Mouse (Mus musculus) kidney, postnatal 0 days (tissue): ENCODE measurements at regions not wholly inside any gene's neighbourhood (a gene's known extent, or its start where the extent isn't known, plus 50 kb on each side); places are given as distances from the start of the nearest gene placed in this dataset.
A peak's percentile ranks its signal among the peaks of the same experiment; 100 is the strongest.

ENCODE experiments used
- ATAC-seq: fragments of 200-750 bp; cut with Nextera tagmentation; replicated peaks from 2 replicates; pipeline ENCODE4 v1.8.0; 2017; ENCODE audit warnings: low read depth, moderate number of reproducible peaks, moderate TSS enrichment, moderate library complexity; ENCODE audit not compliant: low FRiP score
- DNase-seq: peaks from one replicate; pipeline ENCODE4 v3.0.0-alpha.2; 2016; ENCODE audit warnings: low spot score
- H3K27ac ChIP-seq: fragments of 300-500 bp; sonication (generic); 2 replicates; pipeline ENCODE4 v1.5.1; 2014; ENCODE audit warnings: mild to moderate bottlenecking
- H3K27me3 ChIP-seq: fragments of 300-500 bp; sonication (generic); 2 replicates; pipeline ENCODE4 v1.6.1; 2014; ENCODE audit warnings: low read length, mixed read lengths; ENCODE audit not compliant: insufficient read depth
- H3K36me3 ChIP-seq: fragments of 300-500 bp; sonication (generic); 2 replicates; pipeline ENCODE4 v1.6.1; 2014; ENCODE audit warnings: low read length, mixed read lengths; ENCODE audit not compliant: insufficient read depth
- H3K4me1 ChIP-seq: fragments of 300-500 bp; sonication (generic); replicated peaks from 2 replicates; pipeline ENCODE4 v1.6.1; 2014; ENCODE audit warnings: antibody characterized with exemption, low read length, mixed read lengths; ENCODE audit not compliant: insufficient read depth
- H3K4me2 ChIP-seq: fragments of 300-500 bp; sonication (generic); 2 replicates; pipeline ENCODE4 v1.6.1; 2014; ENCODE audit warnings: mild to moderate bottlenecking, low read length, moderate library complexity, mixed read lengths
- H3K4me3 ChIP-seq: fragments of 300-500 bp; sonication (generic); replicated peaks from 2 replicates; pipeline ENCODE4 v1.5.1; 2014; ENCODE audit warnings: low read depth, low read length
- H3K9ac ChIP-seq: fragments of 300-500 bp; sonication (generic); 2 replicates; pipeline ENCODE4 v1.6.1; 2014; ENCODE audit warnings: low read depth, low read length
- H3K9me3 ChIP-seq: fragments of 300-500 bp; sonication (generic); replicated peaks from 2 replicates; pipeline ENCODE4 v1.6.1; 2016; ENCODE audit warnings: low read length, inconsistent platforms, mixed read lengths
- CTCF ChIP-seq: IDR thresholded peaks from 2 replicates; pipeline ENCODE4 v1.5.1; 2016; ENCODE audit warnings: antibody characterized with exemption, low read depth, mild to moderate bottlenecking, moderate library complexity
- WGBS: fragments of 180-500 bp; shearing (Covaris S2); extraction: QIAGEN DNeasy Blood & Tissue Kit; methylation state at CpG from one replicate; pipeline ENCODE4 v1.1.7; 2014; 5-methylcytosine and 5-hydroxymethylcytosine counted together

DNA sequence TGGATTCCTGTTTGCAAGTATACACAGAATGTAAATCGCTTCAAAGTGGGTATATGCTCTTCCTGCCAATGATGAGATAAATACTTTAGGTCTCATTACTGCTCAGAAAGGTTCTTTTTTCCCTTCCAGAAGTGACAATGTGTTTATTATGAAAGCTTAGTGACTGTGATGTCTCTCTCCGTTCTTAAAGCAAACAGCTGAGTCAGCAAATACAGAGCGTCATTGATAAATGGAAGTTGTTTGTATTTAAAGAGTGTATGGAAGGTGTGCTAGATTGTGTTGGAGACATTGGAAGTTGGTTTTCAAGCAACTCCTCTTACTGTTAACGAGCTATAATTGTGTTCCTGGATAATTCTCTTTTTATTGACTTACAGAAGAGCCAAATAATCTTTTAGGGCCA lies 408.0 kb downstream of the Prr30 start:
- Histone ChIP-seq H3K9me3 (no peaks in the 10 kb centered on the region), H3K4me2 (no peak overlapping the region), H3K4me1 (no peaks in the 10 kb centered on the region), H3K9ac (no peak overlapping the region), H3K27ac (no peak overlapping the region), H3K36me3 (no peaks in the 10 kb centered on the region), H3K27me3 (no peaks in the 10 kb centered on the region), H3K4me3 (no peak overlapping the region)
- DNase-seq (no peak), ATAC-seq (no peak)
- 75% methylated on average over 4 of the region's 4 CpGs for WGBS
- no peak for TF ChIP-seq CTCF

DNA sequence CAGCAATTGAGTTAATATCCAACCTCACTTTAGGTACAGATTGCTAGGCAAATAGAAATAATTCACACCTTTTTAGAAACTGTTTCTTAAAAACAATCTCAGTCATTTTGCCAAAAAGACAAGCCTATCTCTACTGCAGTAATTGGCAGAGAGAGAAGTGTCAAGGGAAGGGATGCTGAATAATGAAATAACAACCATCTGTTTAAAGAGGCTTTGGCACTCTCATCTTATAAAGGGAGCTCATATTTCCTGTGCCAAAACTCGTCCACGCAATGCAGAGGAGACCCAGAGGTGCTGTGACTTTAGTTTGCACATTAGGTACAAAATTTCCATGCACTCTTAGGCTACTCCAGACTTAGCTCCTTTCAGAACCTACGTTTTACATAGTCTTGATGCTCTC lies 418.2 kb downstream of the Prr30 start:
- TF ChIP-seq CTCF: no peak
- Histone ChIP-seq H3K36me3 (no peaks in the 10 kb centered on the region), H3K9me3 (no peaks in the 10 kb centered on the region), H3K27me3 (no peaks in the 10 kb centered on the region), H3K27ac (no peak overlapping the region), H3K4me3 (no peak overlapping the region), H3K4me1 (no peaks in the 10 kb centered on the region), H3K4me2 (no peak overlapping the region), H3K9ac (no peak overlapping the region)
- DNase-seq (no peak), ATAC-seq (no peak)
- WGBS: 71% methylated on average over 3 of the region's 3 CpGs

DNA sequence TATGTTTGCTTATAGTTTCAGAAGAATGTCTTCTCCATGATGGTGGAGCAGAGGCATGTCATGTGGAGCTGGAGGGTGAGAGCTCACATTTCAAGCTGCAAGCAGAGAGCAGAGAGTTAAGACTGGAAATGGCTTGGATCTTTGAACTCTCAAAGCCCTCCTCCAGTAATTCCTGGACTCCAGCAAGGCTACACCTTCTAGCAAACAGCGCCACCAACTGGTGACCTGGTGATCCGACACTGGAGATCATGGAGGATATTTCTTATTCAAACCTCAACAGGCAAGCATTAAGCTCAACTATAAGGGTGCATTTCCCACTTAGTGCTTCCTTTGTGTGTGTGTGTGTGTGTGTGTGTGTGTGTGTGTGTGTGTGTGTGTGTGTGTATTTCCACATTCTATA lies 446.2 kb downstream of the Prr30 start:
- H3K9ac ChIP-seq: no peak overlapping the region
- no peak overlapping the region for H3K4me3 ChIP-seq
- no peaks in the 10 kb centered on the region for H3K36me3 ChIP-seq
- WGBS: 53% methylated on average over 2 of the region's 2 CpGs
- peak; percentile 35 for DNase-seq
- no peak for ATAC-seq
- TF ChIP-seq CTCF: peak; percentile 57
- no peaks in the 10 kb centered on the region for H3K9me3 ChIP-seq
- no peak overlapping the region for H3K4me2 ChIP-seq
- no peaks in the 10 kb centered on the region for H3K27me3 ChIP-seq
- H3K27ac ChIP-seq: no peak overlapping the region
- H3K4me1 ChIP-seq: 0 out of 2 replicates have a peak, but pooled peaks cover 2% of the 10 kb centered on the region

DNA sequence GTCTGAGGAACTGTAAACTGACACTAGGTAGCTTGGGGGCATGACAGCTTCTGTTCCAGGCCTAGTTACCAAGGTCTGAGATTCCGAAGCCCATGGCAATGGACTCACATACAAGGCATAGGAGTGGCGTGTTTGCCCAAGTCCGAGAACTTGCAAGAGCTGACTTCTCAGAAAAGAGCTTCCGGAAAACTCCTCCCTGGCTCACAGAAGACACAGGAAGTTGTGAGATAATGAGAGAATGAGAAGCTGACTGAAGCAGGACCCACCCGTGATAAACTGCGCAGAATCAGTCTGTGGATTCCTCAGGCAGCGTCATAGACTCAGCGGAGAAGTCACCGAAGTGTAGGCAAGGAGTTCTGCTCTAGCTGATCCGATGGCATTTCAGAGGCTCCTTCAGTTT lies 447.4 kb downstream of the Prr30 start:
- H3K27ac ChIP-seq: no peak overlapping the region
- WGBS: 84% methylated on average over 10 of the region's 10 CpGs
- H3K4me1 ChIP-seq: 0 out of 2 replicates have a peak, but pooled peaks cover 2% of the 10 kb centered on the region
- no peak for TF ChIP-seq CTCF
- H3K4me3 ChIP-seq: no peak overlapping the region
- no peaks in the 10 kb centered on the region for H3K27me3 ChIP-seq
- H3K9me3 ChIP-seq: no peaks in the 10 kb centered on the region
- H3K4me2 ChIP-seq: no peak overlapping the region
- no peak for DNase-seq
- H3K36me3 ChIP-seq: no peaks in the 10 kb centered on the region
- H3K9ac ChIP-seq: no peak overlapping the region
- no peak for ATAC-seq

DNA sequence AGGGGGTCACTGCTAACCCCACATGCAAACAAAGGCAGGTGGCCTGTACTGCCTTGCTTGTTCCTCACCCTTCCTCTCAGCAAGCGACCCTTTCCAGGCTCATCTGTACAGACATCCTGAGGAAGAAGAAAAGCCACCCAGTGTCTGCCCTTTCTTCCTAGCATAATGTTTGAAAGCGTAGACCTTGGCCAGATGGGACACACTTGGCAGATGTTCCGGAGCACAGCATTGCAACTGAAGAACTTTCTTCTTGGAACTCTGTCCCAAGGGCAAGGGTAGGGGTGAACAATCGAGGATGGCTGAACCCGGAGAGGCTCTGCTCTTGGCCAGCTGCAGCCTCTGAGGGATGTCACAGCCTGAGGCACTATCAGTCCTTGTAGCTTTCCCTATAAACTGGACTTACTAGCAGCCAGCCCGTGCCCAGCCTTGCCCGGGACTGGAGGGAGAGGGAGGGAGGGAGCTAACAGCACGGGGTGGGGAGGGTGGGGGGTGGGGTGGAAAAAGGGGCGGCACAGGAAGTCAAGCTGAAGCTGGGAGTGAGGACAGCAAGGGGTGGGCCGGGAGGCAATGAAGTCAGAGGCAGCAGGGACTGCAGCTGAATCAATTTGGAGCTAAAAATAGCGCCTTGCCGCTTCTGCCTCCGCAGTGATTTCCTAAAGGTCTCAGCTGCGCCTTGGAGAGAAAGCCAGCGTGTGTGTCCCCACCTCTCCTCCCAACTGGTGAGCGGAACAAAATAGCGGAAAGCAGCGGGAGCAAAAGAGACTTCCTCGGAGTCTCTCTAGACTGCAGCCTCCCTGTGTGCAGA lies 450.2 kb downstream of the Prr30 start:
- peak; percentile 88 for DNase-seq
- peak; percentile 95 for ATAC-seq
- Histone ChIP-seq H3K4me1 (0 out of 2 replicates have a peak, but pooled peaks cover 2% of the 10 kb centered on the region), H3K4me3 (peak overlapping the region; percentile 29), H3K4me2 (peak overlapping the region; percentile 73), H3K27me3 (no peaks in the 10 kb centered on the region), H3K27ac (peak overlapping the region; percentile 39; the same call in 1 of the 2 replicates), H3K36me3 (no peaks in the 10 kb centered on the region), H3K9me3 (no peaks in the 10 kb centered on the region), H3K9ac (peak overlapping the region; percentile 35; the same call in 1 of the 2 replicates)
- no peak for TF ChIP-seq CTCF
- 6% methylated on average over 19 of the region's 19 CpGs for WGBS

GRCm38 (mm10) chr14:100735276-100735675 lies 450.8 kb upstream of the Klf12 start:
- ATAC-seq (no peak), DNase-seq (no peak)
- TF ChIP-seq CTCF: no peak
- 0 out of 2 replicates have a peak, but pooled peaks cover 4% of the 10 kb centered on the region for H3K9me3 ChIP-seq
- H3K9ac ChIP-seq: no peak overlapping the region
- no peak overlapping the region for H3K4me3 ChIP-seq
- H3K4me1 ChIP-seq: no peaks in the 10 kb centered on the region
- H3K27me3 ChIP-seq: no peaks in the 10 kb centered on the region
- no peak overlapping the region for H3K27ac ChIP-seq
- 64% methylated on average over 4 of the region's 4 CpGs for WGBS
- no peak overlapping the region for H3K4me2 ChIP-seq
- no peaks in the 10 kb centered on the region for H3K36me3 ChIP-seq
